Mouse (Mus musculus) kidney, adult 11 months (tissue): ENCODE results near the gene Taf9.

Experiments used
- DNase-seq: peaks from one replicate; pipeline ENCODE4 v3.0.0; 2022

Taf9 gene

DNA sequence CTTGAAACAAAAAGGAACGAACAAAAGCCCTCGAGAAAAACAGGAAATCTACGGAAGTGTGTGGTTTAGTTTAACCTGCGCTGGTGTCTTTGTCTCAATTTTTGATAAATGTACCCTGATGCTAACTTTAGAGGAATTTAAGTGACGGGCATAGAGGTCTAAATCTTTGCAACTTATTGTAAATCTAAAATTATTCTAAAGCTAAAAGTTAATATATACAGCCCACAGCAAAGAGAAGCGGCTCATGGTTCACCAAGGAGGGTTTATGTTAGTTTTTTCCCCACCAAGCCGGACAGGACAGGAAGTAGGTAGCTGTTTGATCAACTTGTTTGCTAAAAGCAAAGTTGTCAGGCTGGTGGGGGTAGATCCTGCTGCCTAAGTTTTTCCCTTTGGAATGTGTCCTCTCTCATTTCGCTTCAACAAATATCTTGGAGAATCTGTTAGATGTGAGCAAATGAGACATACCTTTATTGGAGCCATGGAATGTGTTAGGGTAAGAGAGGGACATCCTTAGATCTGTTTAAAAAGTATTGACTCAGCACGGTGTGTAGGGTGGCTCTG lies 18.9 kb downstream of the Taf9 start:
- DNase-seq = no peak

DNA sequence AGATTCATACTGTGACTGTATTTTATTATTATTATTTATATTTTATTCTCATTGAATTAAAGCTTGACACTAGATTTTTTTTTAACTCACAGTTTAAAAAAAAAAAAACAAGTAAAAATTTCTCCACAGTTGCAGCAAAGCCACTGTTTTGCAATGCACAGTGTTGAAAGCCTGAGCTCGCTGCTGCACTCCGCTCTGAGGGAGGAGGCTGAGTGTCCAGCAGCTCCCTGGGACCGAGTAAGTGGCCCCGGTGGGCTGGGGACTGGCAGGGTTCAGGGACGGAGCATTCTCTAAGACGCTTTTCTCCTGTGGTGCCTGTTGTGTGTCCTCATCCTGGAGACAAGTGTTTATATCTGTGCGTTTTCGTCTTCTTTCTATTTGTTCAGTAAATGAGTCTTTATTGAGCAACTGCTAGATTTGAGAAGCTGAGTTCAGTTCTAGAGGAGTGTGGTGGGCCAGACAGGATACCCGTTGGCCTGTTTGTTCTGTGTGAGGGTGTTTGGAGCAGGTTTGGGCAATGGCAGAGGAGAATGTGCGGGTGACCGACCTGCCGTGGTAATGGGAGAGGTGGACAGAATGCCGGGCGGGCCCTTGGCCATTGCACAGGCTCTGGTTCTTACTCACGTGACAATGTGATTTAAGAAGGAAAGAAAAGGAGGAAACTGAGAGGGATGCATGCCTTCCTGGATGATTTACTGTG lies 24.7 kb downstream of the Taf9 start:
- no peak for DNase-seq

DNA sequence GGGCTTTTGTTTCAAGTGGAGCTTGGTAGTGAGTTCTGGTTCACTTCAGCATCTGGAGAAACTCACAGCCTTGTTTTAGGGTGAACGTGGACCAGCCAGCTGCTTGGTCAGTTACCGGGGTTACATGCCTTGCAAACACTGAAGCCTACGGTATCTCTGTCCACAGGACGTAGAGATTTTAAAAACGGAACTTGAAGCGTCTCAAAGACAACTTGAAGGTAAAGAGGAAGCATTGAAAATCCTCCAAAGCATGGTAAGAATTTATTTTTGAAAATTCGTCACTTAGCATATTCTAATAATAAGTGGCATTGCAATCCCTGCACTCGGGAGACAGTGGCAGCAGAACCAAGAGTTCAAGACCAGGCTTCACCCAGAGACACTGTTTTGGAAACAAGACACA lies 30.2 kb downstream of the Taf9 start:
- no peak for DNase-seq

DNA sequence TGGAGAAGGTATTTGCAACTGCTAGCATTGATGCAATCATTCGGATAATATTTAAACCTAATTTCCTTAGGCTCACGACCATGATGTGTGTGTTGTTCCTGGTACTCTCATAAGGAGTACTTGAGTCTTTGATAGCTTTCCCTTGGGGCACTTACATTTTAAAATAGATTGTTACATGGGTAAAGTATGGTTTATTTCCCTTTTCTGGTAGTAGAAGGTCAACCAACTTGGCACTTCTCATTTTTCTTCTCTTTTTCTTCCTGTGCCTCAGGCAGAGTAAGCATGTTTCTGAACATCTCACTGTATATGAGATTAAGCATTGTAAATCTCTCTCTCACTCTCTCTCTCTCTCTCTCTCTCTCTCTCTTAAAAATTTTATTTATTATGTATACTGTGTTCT lies 31.5 kb downstream of the Taf9 start:
- no peak for DNase-seq

DNA sequence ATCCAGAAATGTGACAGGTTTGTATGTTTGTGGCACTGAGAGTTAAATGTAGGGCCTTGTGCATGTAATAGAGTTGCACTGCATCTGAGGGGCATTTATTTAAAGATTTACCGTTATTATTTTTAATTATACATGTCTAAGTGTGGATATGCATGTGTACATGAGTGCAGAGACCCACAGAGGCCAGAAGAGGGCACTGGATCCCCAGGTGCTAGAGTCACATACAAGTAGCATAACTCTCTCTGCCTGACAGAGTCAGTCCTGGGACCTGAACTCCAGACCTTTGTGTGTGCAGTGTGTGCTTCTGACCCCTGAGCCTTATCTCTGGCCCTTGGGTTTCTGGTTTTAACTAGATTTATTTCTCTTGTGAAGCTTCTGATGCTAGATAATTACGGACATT lies 33.0 kb downstream of the Taf9 start:
- DNase-seq = no peak

DNA sequence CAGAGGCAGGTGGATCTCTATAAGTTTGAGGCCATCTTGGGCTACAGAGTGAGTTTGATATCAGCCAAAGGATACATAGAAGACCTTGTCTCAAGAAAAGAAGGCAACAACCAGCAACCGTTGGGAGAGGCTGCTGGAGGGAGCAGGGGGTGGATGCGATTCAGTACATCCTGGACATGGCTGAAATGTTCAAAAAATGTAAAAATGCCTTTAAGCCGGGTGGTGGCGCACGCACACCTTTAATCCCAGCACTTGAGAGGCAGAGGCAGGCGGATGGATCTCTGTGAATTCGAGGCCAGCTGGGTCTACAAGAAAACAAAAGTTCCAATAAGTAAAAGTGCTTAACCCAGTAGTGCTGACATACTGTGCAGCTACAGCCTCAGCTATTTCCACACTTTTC lies 36.1 kb downstream of the Taf9 start:
- DNase-seq = no peak

DNA sequence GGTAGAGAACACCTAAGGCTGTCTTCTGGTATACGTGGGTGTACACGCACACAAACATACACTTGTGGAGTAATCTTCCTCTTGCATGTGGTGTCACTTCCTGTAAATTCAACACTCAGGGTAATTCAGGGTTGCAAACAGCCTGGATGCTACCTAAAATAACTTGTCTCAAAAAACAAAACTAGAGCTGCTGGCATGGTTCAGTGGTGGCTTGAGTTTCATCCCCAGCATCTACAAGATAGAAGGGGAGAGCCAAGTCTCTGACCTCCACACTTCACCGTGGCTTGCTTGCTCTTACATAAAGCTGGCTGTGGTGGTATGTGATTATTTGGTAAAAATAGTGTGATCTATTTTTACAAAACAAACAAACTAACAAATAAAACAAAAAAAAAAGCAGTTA lies 46.2 kb downstream of the Taf9 start:
- no peak for DNase-seq

DNA sequence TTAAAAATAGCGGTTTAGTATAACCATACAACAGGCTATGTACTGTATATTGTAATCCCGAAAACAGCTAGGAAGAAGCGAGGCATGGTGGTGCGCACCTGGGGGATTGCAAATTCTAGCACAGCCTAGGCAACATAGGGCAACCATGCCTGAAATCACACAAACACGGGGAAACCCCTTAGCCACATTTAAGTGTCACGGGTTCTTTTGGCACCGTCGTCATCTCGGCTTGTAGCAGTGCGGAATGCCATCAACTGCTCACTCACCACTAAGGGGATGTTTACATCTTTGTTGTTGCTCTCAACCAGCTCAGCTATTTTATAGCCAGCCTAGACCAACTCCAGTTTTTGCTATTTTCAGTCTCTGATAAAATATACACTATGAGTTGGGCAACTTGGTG lies 47.5 kb downstream of the Taf9 start:
- DNase-seq = no peak

DNA sequence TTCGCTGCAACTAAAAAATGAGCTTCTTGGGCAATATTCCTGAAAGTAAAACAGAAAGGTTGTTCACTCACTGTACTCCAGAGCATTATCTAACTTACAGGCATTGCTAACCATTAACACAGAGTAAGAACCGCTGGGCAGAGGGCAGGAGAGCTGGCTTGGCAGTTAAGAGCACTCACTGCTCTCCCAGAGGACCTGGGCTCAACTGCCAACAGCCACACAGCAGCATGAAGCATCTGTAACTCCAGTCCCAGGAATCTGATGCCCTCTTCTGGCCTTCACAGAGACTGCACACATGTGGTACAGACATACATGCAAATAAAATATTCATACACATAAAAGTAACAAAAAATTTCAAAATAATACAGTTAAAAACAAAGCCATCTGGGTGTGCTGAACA lies 52.1 kb downstream of the Taf9 start:
- DNase-seq = peak; percentile 80
